Mouse (Mus musculus) cerebellum, adult (tissue): ENCODE measurements at regions not wholly inside any gene's neighbourhood (a gene's known extent, or its start where the extent isn't known, plus 50 kb on each side); places are given as distances from the start of the nearest gene placed in this dataset.
"Not testable (repeated sequence)": the region's sequence is repeated elsewhere in the genome, so short reads cannot be mapped to it uniquely, and the experiment has no call there.

Experiments used
- ATAC-seq: cut with Nextera tagmentation; 2 replicates; pipeline ENCODE4 v1.9.2; 2017; ENCODE audit warnings: mild to moderate bottlenecking, moderate library complexity, mixed read lengths; ENCODE audit not compliant: insufficient number of reproducible peaks, low FRiP score, low TSS enrichment

- ATAC-seq = not testable (repeated sequence)
Measured at GRCm38 (mm10) chr1:141066830-141067229, 820.9 kb downstream of the Kcnt2 start.

DNA sequence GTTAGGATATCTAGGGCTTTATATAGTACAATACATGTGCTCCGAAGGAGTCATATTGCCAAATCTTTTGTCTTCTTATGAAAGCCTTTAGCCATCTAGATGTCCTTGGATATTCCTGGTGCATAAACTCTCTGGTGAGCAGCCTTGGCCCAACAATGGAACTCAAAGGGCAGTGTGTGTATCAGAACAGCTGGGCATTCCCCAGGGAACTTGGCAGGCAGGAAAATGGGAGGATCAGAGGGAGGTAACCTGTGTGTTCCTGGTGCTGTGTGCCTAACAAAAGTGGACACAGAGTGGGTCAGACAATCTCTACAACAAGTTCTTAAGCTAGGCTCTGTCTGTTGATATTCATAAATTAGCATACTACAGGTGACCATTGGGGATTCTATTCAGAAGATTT, 851.6 kb downstream of the Kcnt2 start:
- no peak for ATAC-seq

GRCm38 (mm10) chr1:141102546-141102945, 856.6 kb downstream of the Kcnt2 start:
- no peak for ATAC-seq

- 0 out of 2 replicates have a peak, but pooled peaks have one; percentile 36 for ATAC-seq
Measured at GRCm38 (mm10) chr1:141104034-141104433, 858.1 kb downstream of the Kcnt2 start.

DNA sequence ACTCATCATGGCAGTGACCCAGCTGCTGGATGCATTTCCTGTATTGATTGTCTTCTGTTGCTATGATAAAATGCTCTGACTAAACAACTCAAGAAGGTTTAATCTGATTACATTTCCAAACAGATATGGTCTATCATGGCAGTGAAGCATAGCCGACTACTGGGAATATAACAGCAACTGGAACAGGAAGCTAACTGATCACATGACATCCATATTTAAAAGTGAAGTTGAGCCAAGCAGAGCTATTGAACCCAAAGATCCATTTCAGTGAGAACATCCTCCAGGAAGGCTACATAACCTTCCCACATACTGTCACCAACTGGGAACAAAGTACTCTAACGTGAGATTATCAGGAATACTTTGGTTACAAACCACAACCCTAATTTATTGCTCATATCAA, 858.7 kb downstream of the Kcnt2 start:
- ATAC-seq = no peak

DNA sequence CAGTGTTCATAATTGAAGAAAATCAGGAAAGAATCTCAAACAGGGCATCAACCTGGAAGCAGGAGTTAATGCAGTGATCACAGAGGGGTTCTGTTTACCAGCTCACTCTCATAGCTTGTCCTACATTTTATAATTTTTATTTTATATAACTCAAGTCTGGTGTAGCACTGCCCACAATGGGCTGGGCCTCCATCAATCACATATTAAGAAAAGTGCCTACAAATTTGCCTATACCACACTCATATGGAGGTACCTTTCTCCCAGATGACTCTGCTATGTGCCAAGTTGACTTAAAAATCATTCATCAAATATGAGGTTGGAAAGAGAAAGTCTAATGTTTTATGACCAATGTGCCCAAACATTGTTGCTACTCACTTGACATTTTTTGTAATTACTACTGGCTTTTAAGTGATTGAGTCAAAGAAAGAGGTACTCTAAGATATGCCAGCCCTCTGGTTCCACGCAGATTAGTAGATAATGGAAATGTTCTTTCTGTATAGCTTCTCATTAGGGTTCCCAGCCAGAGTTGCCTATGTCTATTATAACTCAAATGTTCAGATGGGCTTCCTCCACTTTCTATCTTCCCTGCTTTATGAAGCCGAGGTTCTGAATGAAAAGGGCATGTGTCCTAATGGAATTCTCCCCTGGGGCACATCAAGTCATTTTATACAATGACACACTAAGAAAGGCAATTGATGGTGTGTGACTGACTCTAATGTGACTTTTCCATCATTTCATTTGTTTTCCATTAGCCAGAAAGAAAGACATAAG, 891.0 kb downstream of the Kcnt2 start:
- no peak for ATAC-seq

- ATAC-seq = not testable (repeated sequence)
Measured at GRCm38 (mm10) chr1:141140157-141140556, 894.2 kb downstream of the Kcnt2 start.

DNA sequence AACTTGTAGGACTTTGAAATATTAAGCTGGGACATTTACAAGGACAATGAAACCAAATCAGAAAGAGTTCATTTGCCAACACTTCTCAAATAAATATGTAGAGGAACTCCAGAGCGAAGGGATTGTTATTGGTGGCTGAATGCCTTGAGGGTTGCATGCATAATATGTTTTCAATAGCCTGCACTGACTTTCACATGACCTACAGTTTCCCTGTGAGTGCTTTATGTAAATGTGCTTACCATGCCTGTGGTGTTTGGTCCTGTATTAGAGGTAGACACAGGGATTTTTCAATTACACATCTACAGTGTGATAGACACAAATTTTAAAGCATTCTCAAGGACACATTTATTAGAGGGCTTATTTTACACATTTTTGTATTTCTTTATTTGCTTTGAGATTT, 899.8 kb downstream of the Kcnt2 start:
- no peak for ATAC-seq

GRCm38 (mm10) chr1:141149899-141150298, 903.9 kb downstream of the Kcnt2 start:
- ATAC-seq = no peak

DNA sequence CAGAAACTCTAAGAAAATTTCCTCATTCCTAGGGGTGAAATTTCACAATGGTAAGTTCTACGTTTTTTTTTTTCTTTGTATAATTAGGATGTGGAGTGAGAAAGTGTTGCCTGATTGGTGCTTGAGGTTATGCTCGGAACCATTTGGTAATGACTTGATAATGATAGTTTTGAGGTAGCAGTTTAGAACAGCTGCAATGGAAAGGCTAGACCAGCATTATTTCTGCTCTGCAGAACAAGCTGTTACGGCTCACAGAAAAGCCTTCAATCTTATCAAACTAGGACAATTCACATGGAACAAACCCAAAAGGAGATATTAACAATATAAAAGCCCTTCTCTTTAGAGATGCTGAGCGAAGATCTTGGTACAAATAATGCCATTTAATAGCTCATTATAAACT, 908.6 kb downstream of the Kcnt2 start:
- ATAC-seq = no peak

DNA sequence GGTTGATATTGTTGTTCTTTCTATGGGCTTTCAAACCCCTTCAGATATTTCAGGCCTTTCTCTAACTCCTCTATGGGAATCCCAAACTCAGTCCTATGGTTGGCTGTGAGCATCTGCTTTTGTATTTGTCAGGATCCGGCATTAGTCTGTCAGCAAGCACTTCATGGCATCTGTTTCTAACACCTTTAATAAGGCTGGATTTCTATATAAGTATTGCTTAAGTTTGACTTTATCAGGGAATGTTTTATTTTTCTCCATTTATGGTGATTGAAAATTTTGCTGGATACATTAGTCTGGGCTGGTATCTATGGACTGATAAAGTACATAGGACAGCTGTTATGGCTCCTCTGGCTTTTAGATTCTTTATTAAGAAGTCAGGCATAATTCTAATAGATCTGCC, 915.8 kb downstream of the Kcnt2 start:
- no peak for ATAC-seq
